Mouse (Mus musculus): ENCODE measurements around the gene Gm17019.
"Not testable (repeated sequence)": the region's sequence is repeated elsewhere in the genome, so short reads cannot be mapped to it uniquely, and the experiment has no call there.

Gm17019 gene

GRCm38 (mm10) chr5:15032898-15033297, at the start of gene Gm17019:
Gene Gm17019, minus strand, starts transcription at chr5:15032998.
- DNase-seq (ENCODE audit: low spot score): not testable (repeated sequence)

GRCm38 (mm10) chr5:15062385-15062715, 29.6 kb upstream of the Gm17019 start:
- DNase-seq (ENCODE audit: low spot score): not testable (repeated sequence)

- DNase-seq (ENCODE audit: low spot score): not testable (repeated sequence)
Measured at GRCm38 (mm10) chr5:15061638-15062384, 29.0 kb upstream of the Gm17019 start.

GRCm38 (mm10) chr5:15054151-15055025, 21.6 kb upstream of the Gm17019 start:
- not testable (repeated sequence) for DNase-seq (ENCODE audit: low spot score)

- DNase-seq (ENCODE audit: low spot score): not testable (repeated sequence)
Measured at GRCm38 (mm10) chr5:15053606-15053962, 20.8 kb upstream of the Gm17019 start.

GRCm38 (mm10) chr5:15052945-15053605, 20.3 kb upstream of the Gm17019 start:
- not testable (repeated sequence) for DNase-seq (ENCODE audit: low spot score)

GRCm38 (mm10) chr5:15050807-15051206, 18.0 kb upstream of the Gm17019 start:
- not testable (repeated sequence) for DNase-seq (ENCODE audit: low spot score)

- not testable (repeated sequence) for DNase-seq (ENCODE audit: low spot score)
Measured at GRCm38 (mm10) chr5:15044830-15045767, 12.3 kb upstream of the Gm17019 start.

GRCm38 (mm10) chr5:15040784-15041183, 8.0 kb upstream of the Gm17019 start:
- DNase-seq (ENCODE audit: low spot score): not testable (repeated sequence)

- DNase-seq (ENCODE audit: low spot score): not testable (repeated sequence)
Measured at GRCm38 (mm10) chr5:15039984-15040383, 7.2 kb upstream of the Gm17019 start.

- DNase-seq (ENCODE audit: low spot score): not testable (repeated sequence)
Measured at GRCm38 (mm10) chr5:15024316-15024715, 8.5 kb downstream of the Gm17019 start.

GRCm38 (mm10) chr5:15020067-15020466, 12.7 kb downstream of the Gm17019 start:
- DNase-seq (ENCODE audit: low spot score): not testable (repeated sequence)

- DNase-seq (ENCODE audit: low spot score): not testable (repeated sequence)
Measured at GRCm38 (mm10) chr5:15010639-15011582, 21.9 kb downstream of the Gm17019 start.

GRCm38 (mm10) chr5:15006907-15007306, 25.9 kb downstream of the Gm17019 start:
- DNase-seq (ENCODE audit: low spot score): not testable (repeated sequence)

GRCm38 (mm10) chr5:15006288-15006687, 26.5 kb downstream of the Gm17019 start:
- DNase-seq (ENCODE audit: low spot score): not testable (repeated sequence)

- DNase-seq (ENCODE audit: low spot score): not testable (repeated sequence)
Measured at GRCm38 (mm10) chr5:15005584-15005983, 27.2 kb downstream of the Gm17019 start.

GRCm38 (mm10) chr5:15004569-15005562, 27.9 kb downstream of the Gm17019 start:
- DNase-seq (ENCODE audit: low spot score): not testable (repeated sequence)

- not testable (repeated sequence) for DNase-seq (ENCODE audit: low spot score)
Measured at GRCm38 (mm10) chr5:14998077-14998476, 34.7 kb downstream of the Gm17019 start.

GRCm38 (mm10) chr5:14997556-14997955, 35.2 kb downstream of the Gm17019 start:
- not testable (repeated sequence) for DNase-seq (ENCODE audit: low spot score)

All from left cerebral cortex, adult 11 months (tissue).